Mouse (Mus musculus): ENCODE measurements around the gene Hltf. TPM values are rescaled to one million over a fixed set of nuclear protein-coding genes. Genes with fewer than 3 reads are reported as not detected.
A peak's percentile ranks its signal among the peaks of the same experiment; 100 is the strongest.

Gene Hltf
- polyA plus RNA-seq, 2 experiments from 2014 or later, result 70.5 to 78.2 TPM

- no peak for ATAC-seq
Measured at GRCm38 (mm10) chr3:20147647-20148046, 90.0 kb downstream of the Hltf start.

GRCm38 (mm10) chr3:20150511-20150910 is 92.9 kb downstream of the Hltf start:
- ATAC-seq, result no peak

GRCm38 (mm10) chr3:20151651-20152050 is 94.0 kb downstream of the Hltf start:
- ATAC-seq, result no peak

- peak; percentile 84 for ATAC-seq
Measured at GRCm38 (mm10) chr3:20154531-20155367, 97.1 kb downstream of the Hltf start, which contains the start of gene Gyg. Gyg (minus strand) TSS chr3:20155317.

- no peak for ATAC-seq
Measured at GRCm38 (mm10) chr3:20155476-20155875, 97.9 kb downstream of the Hltf start.

- ATAC-seq, result no peak
Measured at GRCm38 (mm10) chr3:20167487-20167886, 109.9 kb downstream of the Hltf start.

Other genes with a start within 250 kb of the Hltf start
- 1 to 10 TPM in 1 of 2 experiments, under 1 TPM in 1; 0.38 to 1.3 TPM for gene Cp, start 100.8 kb upstream of the Hltf start, polyA plus RNA-seq (2017; shearing (Covaris generic))
- gene Hps3, start 22.5 kb upstream of the Hltf start, polyA plus RNA-seq (2017; shearing (Covaris generic)), result 10 to 100 TPM; 29.4 to 32.5 TPM
- gene Gyg, start 97.5 kb downstream of the Hltf start, polyA plus RNA-seq (2017; shearing (Covaris generic)), result 100 to 1,000 TPM; 101 to 102 TPM
- gene Cpa3, start 184.4 kb downstream of the Hltf start, polyA plus RNA-seq (2017; shearing (Covaris generic)), result under 1 TPM in 1 of 2 experiments, not detected in 1; 0.51 TPM
- not detected for gene Cpb1, start 217.9 kb downstream of the Hltf start, polyA plus RNA-seq (2017; shearing (Covaris generic))

All from CD4-positive, CD25-positive, alpha-beta regulatory T cell, adult 4 months (primary cell).